Mouse (Mus musculus): ENCODE results near the gene Txnip. TPM values are rescaled to one million over a fixed set of nuclear protein-coding genes. Genes with fewer than 3 reads are reported as not detected.
"Not testable (repeated sequence)": the region's sequence is repeated elsewhere in the genome, so short reads cannot be mapped to it uniquely, and the experiment has no call there.

Gene Txnip
- 100 to 1,000 TPM; 601 to 945 TPM for total RNA-seq (2021)
- long read RNA-seq, experiment 1, transcript Txnip-201 (8 exons, 2,795 nt) = minor isoform, 29 of 205 reads
- long read RNA-seq, experiment 1, transcript Txnip-202 (8 exons, 2,827 nt) = major isoform, 49 of 205 reads
- long read RNA-seq, experiment 1, transcript Txnip-203 (2 exons, 393 nt) = minor isoform, 23 of 205 reads
- long read RNA-seq, experiment 1, partial matches to known transcripts = 103 of 205 reads
- long read RNA-seq, experiment 1, other reads (novel, unspliced or antisense) = 1 of 205 reads
- long read RNA-seq, experiment 2, transcript Txnip-202 (8 exons, 2,827 nt) = major isoform, 47 of 112 reads
- long read RNA-seq, experiment 2, transcript Txnip-201 (8 exons, 2,795 nt) = minor isoform, 29 of 112 reads
- long read RNA-seq, experiment 2, partial matches to known transcripts = 12 of 112 reads
- long read RNA-seq, experiment 2, other reads (novel, unspliced or antisense) = 19 of 112 reads

DNA sequence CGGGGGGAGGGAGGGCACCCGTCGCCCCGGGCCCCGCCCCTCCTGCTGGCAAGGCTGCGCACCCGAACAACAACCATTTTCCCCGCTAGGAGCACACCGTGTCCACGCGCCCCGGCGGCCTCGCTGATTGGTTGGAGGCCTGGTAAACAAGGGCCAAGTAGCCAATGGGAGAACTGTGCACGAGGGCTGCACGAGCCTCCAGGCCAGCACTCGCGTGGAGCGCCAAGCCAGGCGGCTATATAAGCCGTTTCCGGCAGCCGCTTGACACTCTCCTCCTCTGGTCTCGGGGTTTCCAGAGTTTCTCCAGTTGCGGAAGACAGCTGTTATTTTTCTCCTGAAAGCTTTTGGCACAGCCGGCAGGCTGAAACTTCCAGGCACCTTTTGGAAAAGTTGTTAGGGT, at the start of gene Txnip:
Txnip (plus strand) TSS at position 264 of the 400 bp plus-strand sequence.
- DNase-seq = peak; percentile 100

GRCm38 (mm10) chr3:96507966-96508365, 49.8 kb upstream of the Txnip start:
- not testable (repeated sequence) for DNase-seq

GRCm38 (mm10) chr3:96520171-96520570, 37.6 kb upstream of the Txnip start:
- DNase-seq = no peak

DNA sequence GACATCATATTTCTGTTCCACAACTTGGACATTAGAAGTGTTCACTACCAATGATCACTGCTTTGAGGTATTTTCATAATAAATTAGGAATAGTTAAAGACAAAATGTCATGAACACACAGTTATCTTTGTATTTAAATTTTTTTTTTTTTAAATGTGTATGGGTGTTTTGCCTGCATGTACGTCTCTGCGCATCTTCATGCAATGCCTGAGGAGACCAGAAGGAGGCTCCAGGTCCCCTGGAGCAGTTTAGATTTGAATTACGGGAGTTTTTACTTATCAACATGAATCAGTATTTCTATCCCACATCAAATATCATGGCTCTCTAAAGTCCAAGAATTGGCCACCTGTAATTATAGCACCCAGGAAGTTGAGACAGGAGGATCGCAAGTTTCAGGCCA, 35.6 kb upstream of the Txnip start:
- DNase-seq = peak; percentile 50

DNA sequence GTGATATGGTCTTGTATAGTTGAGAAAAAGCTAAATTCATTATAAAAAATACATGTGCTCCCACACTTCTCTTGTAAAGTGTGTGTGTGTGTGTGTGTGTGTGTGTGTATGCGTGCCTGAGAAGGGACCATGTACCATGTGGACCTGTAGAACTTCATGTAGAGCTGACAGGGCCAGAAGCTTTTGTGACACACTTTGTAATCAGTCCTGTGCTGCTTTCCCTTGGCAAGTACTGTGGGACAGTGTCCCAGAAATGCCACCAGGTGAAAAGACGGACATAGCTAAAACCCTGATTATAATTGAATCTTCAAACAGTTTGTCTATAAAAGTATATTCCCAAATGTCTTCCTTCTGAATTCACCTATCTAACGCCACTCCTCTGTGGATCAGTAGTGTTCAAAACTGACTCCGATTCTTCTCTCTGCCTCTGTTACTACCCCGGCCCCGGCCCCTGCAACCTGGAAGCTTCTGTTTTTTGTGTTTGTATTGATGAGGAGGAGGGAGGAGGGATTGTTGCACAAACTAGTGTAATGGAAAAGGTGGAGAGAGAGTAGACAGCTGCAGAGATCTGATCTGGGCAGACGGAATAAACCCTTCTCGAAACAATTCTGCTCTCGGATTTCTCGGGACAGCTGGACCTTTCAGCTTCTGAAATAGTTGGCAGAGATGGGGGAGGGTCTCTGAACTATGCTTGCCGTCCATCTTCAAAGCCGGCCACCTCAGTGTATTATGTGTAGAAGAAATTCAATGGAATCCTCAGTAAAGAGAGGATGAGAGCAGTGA, 33.5 kb upstream of the Txnip start:
- DNase-seq = no peak

DNA sequence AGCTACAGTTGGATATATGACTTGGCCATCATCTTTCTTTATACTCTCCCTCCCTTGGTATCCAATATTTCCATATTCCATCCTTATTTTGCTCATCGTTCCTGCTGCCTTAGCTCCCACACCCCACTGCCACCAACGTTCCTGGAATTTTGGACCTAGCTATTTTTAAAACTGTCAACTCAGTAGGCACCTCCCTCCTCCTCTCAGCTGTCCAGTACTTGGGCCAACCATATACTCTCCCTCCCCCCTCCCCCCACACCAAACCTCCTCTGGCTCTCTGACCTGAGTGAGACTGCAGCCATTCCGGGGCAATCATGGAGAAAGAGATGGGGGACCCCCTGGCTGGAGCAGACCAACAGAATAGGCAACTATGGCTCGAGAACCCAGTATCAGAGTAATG, 32.8 kb upstream of the Txnip start, which contains the start of gene Hfe2:
Hfe2 (plus strand) TSS at position 259 of the 400 bp plus-strand sequence.
- DNase-seq = no peak

DNA sequence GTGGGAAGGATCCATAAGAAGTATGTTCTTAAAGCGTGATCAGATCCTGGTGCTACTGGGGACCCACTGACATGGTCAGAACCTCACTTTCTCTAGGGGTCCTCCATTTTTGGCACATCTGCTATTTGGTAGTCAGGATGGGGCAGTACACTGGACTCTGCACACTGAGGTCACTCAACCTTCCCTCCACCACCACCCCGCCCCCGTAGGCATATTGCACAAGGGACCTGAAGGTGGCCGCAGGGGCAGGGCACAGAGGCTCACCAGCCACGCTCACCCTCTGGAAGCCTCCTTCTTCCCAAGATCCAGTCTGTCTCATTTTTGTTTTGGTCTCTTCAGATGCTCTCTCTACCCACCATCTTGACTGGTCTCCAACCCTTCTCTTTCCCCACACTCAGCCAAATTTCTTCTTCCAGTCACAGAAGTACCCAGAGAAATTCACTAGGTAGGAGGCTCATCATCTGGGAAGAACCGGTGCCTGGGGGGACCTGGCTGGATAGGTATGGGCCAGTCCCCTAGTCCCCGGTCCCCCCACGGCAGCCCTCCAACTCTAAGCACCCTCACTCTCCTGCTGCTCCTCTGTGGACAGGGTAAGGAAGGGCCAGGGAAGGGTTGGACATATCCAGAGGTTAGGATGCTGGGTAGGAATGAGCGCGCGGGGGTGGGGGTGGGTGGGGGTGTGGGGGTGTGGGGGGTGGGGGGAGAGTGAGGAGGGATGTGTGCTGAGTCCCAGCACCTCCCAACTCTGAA, 31.6 kb upstream of the Txnip start:
- DNase-seq = no peak

GRCm38 (mm10) chr3:96526864-96527542, 30.8 kb upstream of the Txnip start:
- no peak for DNase-seq

- DNase-seq = no peak
These were observed 29.3 kb upstream of the Txnip start for GRCm38 (mm10) chr3:96528506-96528905.

DNA sequence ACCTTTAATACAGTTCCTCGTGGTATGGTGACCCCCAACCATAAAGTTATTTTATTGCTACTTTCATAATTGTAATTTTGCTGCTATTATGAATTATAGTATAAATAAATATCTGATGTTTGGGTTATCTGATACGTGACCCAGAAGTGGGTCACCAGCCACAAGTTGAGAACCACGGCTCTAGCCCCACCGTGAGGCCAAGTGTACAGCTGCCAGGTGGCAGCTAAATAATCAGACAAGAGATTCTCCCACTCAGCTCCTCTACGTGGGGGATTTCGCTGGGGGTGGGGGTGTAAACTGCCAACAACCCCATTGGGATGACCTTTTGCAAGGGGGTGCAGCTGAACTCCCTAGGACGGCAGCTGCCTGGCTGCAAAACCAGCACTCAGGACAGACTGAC, 25.7 kb upstream of the Txnip start:
- no peak for DNase-seq

DNA sequence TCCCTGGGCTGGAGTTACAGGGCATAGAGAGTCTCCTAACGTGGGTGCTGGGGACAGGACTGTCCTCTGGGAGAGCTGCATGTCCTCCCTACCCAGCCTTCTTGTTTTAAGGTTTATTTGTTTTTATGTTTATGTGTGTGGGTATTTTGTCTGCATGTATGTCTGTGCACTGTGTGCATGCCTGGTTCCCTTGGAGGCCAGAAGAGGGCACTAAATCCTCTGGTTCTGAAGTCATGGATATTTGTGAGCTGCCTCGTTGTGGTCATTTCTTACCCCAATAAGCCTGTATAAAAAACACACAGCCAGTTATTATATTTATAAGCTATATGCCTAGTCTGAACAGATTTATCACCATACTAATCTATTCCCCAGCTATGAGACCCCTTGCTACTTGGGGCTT, 23.5 kb upstream of the Txnip start:
- no peak for DNase-seq

- no peak for DNase-seq
These were observed 18.4 kb upstream of the Txnip start for GRCm38 (mm10) chr3:96539316-96539715.

DNA sequence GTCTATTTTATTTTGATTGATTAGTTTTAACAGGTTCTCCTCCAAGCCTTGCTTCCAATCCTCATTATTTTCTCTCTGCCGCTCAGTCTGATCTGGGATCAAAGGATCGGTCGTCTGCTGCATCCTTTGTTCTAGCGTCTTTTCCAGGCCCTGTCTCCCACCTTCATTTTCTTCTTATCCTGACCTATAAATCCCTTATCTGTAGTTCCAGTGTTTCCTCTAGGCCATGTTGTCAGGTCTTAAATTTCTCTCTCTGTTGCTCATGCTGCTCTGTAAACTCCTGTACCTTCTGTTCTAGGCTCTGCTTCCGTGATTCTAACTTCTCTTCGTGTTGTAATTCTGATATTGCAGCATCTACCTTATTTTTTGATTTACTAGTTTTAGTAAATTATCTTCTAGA, 17.0 kb upstream of the Txnip start:
- no peak for DNase-seq

DNA sequence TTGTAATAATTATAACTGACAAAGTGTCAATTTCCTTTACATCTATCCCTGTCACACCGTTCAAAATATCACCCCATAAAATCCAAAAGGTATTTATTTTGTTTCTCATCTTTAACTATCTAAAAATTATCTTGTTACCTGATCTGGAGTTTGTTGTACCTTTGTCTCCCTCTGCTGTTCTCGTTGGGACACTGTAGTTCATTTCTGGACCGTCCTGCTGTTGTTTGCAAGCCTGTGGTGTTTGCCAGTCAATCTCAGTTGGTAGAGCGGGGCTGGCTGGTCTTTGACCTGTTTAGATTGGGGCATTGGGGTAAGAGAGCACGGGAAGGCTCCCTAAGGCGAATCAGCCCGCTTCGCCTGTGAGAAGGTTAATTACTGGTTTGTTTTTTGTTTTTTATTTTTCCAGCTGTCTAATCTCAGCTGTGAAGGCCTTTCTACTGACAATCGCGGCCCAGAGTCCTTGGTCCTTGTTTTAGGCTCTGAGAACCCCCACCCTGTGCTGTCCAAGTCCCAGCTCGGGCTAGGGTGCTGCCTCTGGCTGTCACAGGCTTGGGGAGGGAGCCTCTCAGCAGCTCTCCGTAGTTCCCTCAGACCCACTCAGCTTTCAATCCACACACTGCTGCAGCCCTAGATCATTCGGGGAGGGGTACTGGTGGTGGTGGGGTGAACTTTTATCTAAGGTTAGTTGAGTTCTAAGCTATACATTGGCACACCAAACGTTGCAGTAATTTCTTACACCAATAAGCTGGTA, 16.3 kb upstream of the Txnip start:
- peak; percentile 41 for DNase-seq

- no peak for DNase-seq
These were observed 15.2 kb upstream of the Txnip start for GRCm38 (mm10) chr3:96542554-96542953.

GRCm38 (mm10) chr3:96543345-96543744, 14.4 kb upstream of the Txnip start:
- no peak for DNase-seq

- DNase-seq = no peak
These were observed 12.2 kb upstream of the Txnip start for GRCm38 (mm10) chr3:96545565-96545964.

DNA sequence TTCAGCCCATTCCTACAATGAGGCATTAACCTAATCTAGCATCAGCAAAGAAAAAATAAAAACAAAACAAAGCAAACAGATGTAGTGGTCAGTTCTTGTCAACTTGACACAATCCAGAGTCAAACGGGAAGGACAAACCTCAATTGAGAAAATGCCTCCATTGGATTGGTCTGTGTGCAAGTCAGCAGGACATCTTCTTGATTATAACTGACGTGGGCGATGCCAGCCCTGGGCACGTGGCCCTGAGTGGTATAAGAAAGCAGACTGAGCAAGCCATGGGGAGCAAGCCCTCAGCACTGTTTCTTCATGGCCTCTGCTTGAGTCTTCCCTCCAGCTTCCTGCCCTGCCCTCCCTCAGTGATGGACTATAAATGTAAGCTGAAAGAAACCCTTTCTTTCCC, 10.9 kb upstream of the Txnip start:
- DNase-seq = no peak

- peak; percentile 89 for DNase-seq
These were observed 10.3 kb upstream of the Txnip start for GRCm38 (mm10) chr3:96547389-96547960.

DNA sequence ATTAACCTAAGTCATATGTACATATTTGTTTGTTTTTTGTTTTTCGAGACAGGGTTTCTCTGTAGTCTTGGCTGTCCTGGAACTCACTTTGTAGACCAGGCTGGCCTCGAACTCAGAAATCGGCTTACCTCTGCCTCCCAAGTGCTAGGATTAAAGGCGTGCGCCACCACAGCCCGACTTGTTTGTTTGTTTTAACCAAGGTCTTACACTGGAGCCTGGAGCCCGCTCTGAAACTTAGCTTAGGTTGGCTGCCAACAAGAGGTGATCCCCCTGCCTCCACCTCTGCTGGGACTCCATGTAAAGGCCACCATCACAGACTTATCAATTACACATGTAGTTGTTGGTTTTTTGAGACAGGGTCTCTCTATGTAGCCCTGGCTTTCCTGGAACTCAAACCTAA, 8.9 kb upstream of the Txnip start:
- DNase-seq = no peak

DNA sequence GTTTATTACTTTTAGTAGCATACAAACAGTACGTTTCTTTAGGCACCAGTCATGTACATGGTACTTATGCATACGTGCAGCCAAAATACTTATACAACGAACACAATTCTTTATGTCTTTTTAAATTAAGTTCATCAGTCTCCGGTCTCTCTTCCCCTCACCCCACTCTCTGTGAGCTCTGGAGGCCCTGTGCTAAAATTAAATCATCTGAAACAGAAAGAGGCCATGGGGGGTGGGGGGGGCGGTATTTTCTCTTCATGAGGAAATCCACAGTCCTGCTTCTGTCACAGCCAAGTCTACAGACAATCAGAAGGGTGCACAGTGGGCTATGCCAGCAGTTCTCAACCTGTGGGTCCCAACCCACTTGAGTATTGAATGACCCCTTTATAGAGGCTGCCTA, 8.4 kb upstream of the Txnip start:
- no peak for DNase-seq
